Mouse (Mus musculus) embryonic fibroblast, embryonic 13.5 days (primary cell): Measurements from ENCODE around the gene Gabrr1. TPM values are rescaled to one million over a fixed set of nuclear protein-coding genes. Genes with fewer than 3 reads are reported as not detected.
A peak's percentile ranks its signal among the peaks of the same experiment; 100 is the strongest.
"Not testable (repeated sequence)": the region's sequence is repeated elsewhere in the genome, so short reads cannot be mapped to it uniquely, and the experiment has no call there.

ENCODE experiments used
- H3K27ac ChIP-seq: 2 replicates; pipeline ENCODE4 v1.5.1; 2012; ENCODE audit warnings: low read length, control low read depth, inconsistent platforms; ENCODE audit not compliant: insufficient read depth
- H3K4me1 ChIP-seq: 2 replicates; pipeline ENCODE4 v1.6.1; 2011; ENCODE audit warnings: low read length; ENCODE audit not compliant: control insufficient read depth, insufficient read depth
- H3K4me3 ChIP-seq: 2 replicates; pipeline ENCODE4 v1.5.1; 2011; ENCODE audit warnings: mild to moderate bottlenecking, control low read depth, low read length; ENCODE audit not compliant: insufficient read depth
- CTCF ChIP-seq: IDR thresholded peaks from 2 replicates; pipeline ENCODE4 v1.5.1; 2011; ENCODE audit warnings: mild to moderate bottlenecking, control low read depth, low read length, moderate library complexity, borderline replicate concordance; ENCODE audit not compliant: insufficient read depth
- POLR2A ChIP-seq: IDR thresholded peaks from 2 replicates; pipeline ENCODE4 v1.6.1; 2011; ENCODE audit warnings: low read depth, mild to moderate bottlenecking, control low read depth, low read length, moderate library complexity
- polyA plus RNA-seq: library from polyadenylated mRNA; stranded (reverse); fragments of >200 nt; gene quantifications from 2 replicates; pipeline ENCODE4 v1.2.4, GENCODE M21; 2011; ENCODE audit warnings: low read depth; ENCODE audit not compliant: missing spikeins, insufficient read length

Gabrr1 gene
- polyA plus RNA-seq = not detected in 2 replicates

DNA sequence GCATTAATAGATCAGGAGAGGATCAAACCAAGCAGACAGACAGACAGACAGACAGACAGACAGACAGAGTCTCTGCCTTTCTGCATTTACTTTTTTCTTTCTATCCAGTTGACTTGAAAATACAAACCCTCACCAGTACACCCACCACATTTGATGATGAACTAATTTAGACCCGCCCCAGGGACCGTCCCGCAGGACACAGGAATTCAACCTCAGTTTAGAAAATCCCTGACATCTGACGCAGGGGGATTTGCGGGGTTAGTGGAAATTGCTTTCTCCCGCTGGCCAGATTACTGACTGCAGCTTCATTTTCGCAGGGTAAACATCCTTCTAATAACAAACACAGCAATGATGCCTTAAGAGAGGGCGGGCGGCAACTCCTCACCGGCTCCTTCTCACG, at the start of gene Gabrr1:
Gene Gabrr1, plus strand, starts transcription at position 301 of the 400 bp plus-strand sequence.
- TF ChIP-seq POLR2A = no peak
- no peak for TF ChIP-seq CTCF
- no peak within 1 kb of the TSS for H3K27ac ChIP-seq
- H3K4me1 ChIP-seq = no peaks in the 10 kb centered on the region
- no peak within 1 kb of the TSS for H3K4me3 ChIP-seq

- TF ChIP-seq CTCF = no peak
- no peak for TF ChIP-seq POLR2A
- no peaks in the 10 kb centered on the region for H3K4me1 ChIP-seq
- no peak overlapping the region for H3K4me3 ChIP-seq
- H3K27ac ChIP-seq = no peak overlapping the region
These were observed 33.1 kb upstream of the Gabrr1 start for GRCm38 (mm10) chr4:33099118-33099694.

DNA sequence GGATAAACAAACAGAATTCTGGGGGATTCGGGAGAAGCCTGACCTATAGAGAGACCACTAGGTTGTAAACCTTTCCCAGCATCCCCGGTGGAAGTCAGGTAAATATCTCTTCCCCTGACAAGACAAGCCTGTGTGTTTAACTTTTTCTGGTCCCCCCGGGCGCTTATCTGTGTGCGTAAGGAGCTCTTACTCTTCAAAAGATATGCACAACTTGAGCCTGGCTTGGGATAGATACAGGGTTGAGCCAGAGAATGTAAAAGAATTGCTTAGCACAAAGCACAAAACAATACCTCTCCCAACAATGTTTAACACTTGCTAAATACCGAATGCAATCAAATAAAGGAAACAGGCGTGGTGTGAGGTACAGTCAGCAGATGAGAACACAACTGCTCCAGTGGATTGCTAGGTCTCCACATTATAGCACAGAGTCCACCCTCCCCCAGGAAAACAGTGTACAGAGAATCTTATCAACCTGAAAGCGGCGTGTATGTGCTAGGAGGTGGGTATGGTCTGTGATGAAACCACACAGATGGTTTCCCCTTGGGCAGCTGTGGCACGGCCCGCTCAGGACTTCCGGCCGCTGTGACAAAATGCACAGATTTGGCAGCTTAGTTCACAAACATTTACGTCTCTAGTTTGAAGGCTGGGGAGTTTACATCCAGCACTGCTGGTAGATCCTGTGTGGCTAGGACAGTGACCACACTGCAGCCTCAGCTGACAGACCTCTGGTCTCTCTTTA, 22.4 kb upstream of the Gabrr1 start:
- TF ChIP-seq CTCF (no peak), POLR2A (no peak)
- H3K4me3 ChIP-seq = no peak overlapping the region
- no peaks in the 10 kb centered on the region for H3K4me1 ChIP-seq
- no peak overlapping the region for H3K27ac ChIP-seq

GRCm38 (mm10) chr4:33110845-33111244, 21.5 kb upstream of the Gabrr1 start:
- Histone ChIP-seq H3K27ac (no peak overlapping the region), H3K4me3 (no peak overlapping the region), H3K4me1 (no peaks in the 10 kb centered on the region)
- TF ChIP-seq POLR2A (no peak), CTCF (no peak)

- no peak overlapping the region for H3K4me3 ChIP-seq
- no peak for TF ChIP-seq CTCF
- TF ChIP-seq POLR2A = no peak
- H3K27ac ChIP-seq = no peak overlapping the region
- H3K4me1 ChIP-seq = no peaks in the 10 kb centered on the region
These were observed 21.0 kb upstream of the Gabrr1 start for GRCm38 (mm10) chr4:33111358-33111757.

- H3K4me1 ChIP-seq, H3K27ac ChIP-seq, H3K4me3 ChIP-seq: not testable (repeated sequence)
These were observed 19.5 kb upstream of the Gabrr1 start for GRCm38 (mm10) chr4:33112866-33113265.

- not testable (repeated sequence) for H3K27ac ChIP-seq, H3K4me1 ChIP-seq, H3K4me3 ChIP-seq
- 0 out of 2 replicates have a peak, but pooled peaks have one; percentile 13 for TF ChIP-seq CTCF
These were observed 13.2 kb upstream of the Gabrr1 start for GRCm38 (mm10) chr4:33119118-33119517.

- Histone ChIP-seq H3K4me1 (no peaks in the 10 kb centered on the region), H3K4me3 (no peak overlapping the region), H3K27ac (no peak overlapping the region)
- 0 out of 2 replicates have a peak, but pooled peaks have one; percentile 1 for TF ChIP-seq CTCF
- no peak for TF ChIP-seq POLR2A
These were observed 7.8 kb upstream of the Gabrr1 start for GRCm38 (mm10) chr4:33124493-33124892.

GRCm38 (mm10) chr4:33125409-33126084, 6.8 kb upstream of the Gabrr1 start:
- TF ChIP-seq CTCF = no peak
- TF ChIP-seq POLR2A = no peak
- Histone ChIP-seq H3K4me1 (no peaks in the 10 kb centered on the region), H3K27ac (no peak overlapping the region), H3K4me3 (no peak overlapping the region)
